Mouse (Mus musculus) megakaryocyte progenitor cell, adult 5-6 weeks (primary cell): ENCODE measurements around the gene Thbs4. TPM values are rescaled to one million over a fixed set of nuclear protein-coding genes. Genes with fewer than 3 reads are reported as not detected.

ENCODE experiments used
- ATAC-seq: replicated peaks from 2 replicates; pipeline ENCODE4 v1.8.0; 2016; ENCODE audit warnings: mild to moderate bottlenecking, moderate TSS enrichment, inconsistent platforms; ENCODE audit not compliant: poor library complexity
- total RNA-seq, 2 experiments: library from RNA; stranded (forward) in 1 of 2; stranded (reverse) in 1 of 2; fragments of 157-497, 149-512 nt in 1 of 2; fragments of 200-1000 nt in 1 of 2; gene quantifications; 2 replicates each; pipeline versions ENCODE4 v1.2.3 to v1.2.4; 2015 to 2017

Gene Thbs4
- total RNA-seq, 2 experiments from 2014 or later, result not detected

GRCm38 (mm10) chr13:92721006-92721405 is 73.6 kb downstream of the Thbs4 start:
- no peak for ATAC-seq

DNA sequence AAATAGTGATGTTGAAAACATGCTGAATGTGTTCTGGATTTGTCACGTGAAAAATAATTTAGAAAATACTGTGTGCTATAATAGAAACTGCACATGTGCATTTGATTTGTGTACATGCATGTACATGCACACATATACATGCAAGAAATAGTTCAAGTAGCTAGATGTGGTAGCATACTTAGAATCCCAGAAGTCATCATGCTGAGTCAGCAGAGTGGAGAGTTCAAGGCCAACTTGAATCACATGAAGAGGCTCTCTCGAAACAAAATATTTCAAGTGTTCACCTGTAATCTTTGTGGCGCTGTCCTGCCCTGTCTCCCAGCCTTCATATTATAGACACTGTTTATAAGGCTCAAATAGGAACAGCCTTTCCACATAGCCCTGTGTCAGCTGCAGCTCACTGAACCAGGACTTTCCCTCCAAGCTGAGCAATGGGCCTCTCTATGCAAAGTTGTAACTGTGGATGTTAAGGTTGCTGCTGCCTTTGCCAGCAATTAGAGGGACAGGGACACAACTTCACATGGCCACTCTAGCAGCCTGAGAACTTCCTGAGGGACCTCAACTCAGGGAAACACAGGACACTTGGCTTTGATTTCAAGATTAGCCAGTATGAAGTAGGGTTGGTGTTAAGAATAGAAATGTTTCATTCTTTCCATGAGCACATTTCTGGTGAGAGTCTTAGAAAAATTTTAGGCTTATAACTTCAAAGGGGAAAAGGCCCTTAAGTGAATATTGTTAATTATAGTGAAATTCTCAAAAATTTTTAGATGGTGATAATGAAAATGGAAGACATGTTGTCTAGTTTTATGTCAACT is 76.6 kb downstream of the Thbs4 start:
- no peak for ATAC-seq

GRCm38 (mm10) chr13:92712619-92713018 is 82.0 kb downstream of the Thbs4 start:
- 0 out of 2 replicates have a peak, but pooled peaks have one; percentile 23 for ATAC-seq

- ATAC-seq, result no peak
These were observed 82.8 kb downstream of the Thbs4 start for GRCm38 (mm10) chr13:92711821-92712220.

DNA sequence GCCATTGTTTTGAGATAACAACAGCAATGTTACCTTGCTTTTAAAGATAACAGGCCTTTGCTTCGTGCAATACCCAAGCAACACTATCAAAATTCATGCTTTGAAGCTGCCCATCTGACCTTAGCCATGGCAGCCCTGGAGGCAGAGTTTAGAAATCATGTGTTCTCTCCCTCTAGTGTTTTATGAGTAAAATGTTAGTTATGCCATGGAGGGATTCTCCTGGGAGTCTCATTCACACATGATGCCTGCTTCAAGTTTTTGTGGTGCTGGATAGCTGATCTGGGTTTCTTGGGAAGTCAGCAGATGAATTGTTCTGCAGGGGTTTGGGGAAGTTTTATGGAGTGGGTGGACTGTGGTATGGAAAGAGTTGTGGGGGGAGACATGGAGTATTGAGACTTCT is 84.3 kb downstream of the Thbs4 start:
- ATAC-seq, result no peak

DNA sequence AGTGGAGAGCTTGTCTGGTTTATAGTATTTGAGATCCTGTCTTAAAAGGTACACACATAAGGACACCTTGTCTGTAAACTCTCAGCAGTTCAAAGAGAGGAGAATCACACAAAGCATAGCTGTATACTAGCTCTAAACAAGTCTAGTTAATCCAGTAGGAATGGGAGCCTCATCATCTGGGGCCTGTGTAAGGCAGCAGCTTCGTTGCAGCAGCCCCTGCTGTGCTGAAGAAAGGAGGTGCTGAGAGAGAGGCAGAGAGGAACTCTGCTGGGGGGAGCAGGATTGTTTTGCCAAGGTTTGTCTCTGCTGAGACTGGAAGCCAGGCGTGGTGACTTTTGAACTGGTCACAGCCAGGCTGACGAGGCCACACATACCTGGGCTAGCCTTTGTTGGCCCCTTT is 85.1 kb downstream of the Thbs4 start:
- ATAC-seq, result no peak

DNA sequence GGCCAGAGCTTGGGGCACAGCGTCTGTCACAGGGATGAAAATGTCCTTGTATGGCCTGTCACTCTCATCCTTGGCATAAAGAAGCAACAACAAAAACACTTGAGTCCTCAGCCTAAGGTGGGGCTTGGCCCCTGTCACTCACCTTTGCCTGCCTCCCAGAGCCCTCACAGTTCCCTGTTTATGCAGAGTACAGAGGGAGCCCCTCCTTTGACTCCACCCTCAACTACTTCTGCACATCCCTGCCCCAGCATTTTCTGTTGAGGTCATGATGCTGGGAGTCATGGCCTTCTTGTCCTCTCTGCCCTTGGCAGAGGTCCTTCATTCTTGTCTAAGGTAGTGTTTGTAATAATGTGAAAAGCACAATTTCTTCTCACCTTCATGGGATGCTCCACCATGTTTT is 86.2 kb downstream of the Thbs4 start:
- ATAC-seq, result no peak

DNA sequence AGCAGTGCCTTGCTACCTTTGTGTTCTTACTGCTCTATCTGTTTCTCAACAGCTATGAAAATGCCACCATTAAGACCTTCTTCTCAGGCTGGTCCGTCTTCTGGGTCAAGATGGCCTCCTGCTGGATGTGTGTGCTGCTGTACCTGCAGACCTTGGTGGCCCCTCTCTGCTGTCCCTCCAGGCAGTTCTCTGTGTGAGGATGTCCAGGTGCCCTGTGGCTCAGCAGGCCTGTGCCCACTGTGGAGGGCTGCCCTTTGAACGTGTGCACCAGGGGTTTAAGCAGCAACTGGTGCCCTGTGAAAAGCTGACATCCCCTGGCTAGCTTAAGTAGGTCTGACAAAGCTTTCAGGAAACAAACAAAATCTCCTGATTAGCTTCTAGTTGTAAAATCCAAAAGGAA is 86.7 kb downstream of the Thbs4 start:
- no peak for ATAC-seq

DNA sequence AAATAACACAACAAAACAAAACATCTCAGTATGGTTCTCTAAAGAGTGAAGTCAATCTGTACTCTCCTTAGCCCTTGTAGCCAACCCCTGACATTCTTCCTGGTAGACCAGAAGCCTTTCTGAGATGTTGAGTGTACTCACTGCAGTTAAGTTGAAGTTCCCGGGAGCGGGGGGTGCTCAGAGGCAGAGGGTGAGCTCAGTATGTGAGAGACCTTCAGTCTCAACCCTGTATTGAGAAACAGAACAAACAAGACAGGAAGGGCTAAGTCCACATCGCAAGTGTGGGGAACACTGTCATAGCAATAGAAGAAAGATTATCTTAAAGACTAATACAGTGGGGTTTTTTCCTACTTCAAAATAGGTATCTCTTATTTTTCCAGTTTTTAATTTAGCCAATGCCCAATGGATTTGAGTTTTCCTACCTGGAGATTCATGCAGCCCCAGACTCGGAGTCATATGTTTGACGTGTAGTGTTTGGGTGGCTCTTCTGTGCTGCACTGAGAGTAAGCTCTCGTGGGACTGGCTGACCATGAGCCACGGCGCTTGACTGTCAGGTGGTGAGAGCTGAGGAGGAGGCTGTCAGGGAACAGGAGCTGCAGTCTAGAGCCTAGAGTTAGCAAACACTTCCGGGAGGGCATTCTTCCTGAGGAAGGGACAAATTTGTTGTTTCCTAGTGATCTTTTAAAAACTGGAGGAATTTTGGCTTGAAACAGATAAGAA is 88.1 kb downstream of the Thbs4 start:
- ATAC-seq, result no peak

DNA sequence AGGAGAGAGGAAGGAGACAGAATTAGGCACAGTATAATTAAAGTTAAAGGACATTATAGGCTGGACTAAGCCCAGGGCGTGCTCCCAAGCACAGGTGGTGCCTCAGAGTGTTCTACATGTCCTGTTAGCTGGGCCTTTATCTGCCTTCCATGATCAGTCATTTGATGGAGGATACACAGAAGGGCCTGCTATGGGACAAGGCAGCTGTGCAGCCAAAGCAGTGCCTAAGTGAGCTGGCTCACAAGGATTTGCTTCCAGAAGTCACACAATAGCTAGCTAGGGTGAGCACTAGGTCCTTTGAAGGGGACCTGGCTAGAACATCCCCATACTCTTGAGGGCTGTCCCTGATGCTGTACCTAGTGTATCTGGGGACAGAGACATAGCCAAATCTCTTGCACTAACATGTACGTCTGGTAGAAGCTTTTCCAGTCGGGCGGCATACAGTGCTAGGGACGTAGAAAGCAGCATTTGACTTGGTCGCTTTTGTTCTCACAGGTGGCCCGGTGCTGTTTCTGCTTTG is 89.5 kb downstream of the Thbs4 start:
- no peak for ATAC-seq

DNA sequence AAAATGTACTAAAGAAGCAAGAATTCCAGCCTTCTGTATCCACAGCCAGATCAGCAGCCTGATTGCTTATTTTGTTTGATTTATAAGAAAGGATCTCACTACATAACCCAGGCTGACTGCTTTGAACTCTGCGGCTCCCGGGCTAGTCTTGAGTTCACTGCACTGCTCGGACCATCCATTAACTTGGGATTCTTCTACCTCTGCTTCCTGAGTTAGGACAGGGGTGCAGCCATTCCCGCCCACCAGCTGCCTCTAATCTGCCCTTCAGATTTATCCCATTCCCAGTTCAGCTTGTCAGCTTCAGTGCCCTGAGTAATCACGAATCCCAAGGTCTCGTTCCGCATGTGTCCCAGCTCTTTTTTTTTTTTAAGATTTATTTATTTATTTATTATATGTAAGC is 90.4 kb downstream of the Thbs4 start:
- ATAC-seq, result no peak

- ATAC-seq, result no peak
These were observed 91.2 kb downstream of the Thbs4 start for GRCm38 (mm10) chr13:92703241-92704027.

DNA sequence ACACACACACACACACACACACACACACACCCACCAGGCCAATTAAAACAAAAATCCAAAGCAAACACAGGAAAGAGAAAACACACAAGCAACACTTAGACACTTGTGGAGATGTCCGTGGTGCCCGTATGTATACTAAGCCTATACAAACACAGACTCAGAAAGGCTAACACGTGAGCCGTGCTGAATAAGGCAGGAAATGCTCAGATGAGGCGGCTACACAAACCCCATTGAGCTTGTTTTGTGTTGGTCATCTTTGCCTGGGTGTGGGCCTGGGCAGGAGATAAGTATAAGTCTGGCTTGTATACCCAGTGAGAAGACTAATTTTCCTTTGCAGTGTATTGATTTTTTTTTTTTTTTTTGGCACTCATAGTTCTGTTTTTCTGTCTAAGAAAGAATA is 92.6 kb downstream of the Thbs4 start:
- ATAC-seq, result no peak

Other genes with a start within 250 kb of the Thbs4 start
- gene Spz1, start 218.6 kb downstream of the Thbs4 start, total RNA-seq (2015), result not detected in 2 replicates
- gene Spz1, start 218.6 kb downstream of the Thbs4 start, total RNA-seq (2017), result not detected in 2 replicates
- 9.1 and 9.4 TPM in 2 replicates for gene Serinc5, start 183.7 kb downstream of the Thbs4 start, total RNA-seq (2015)
- 5.9 TPM in 2 replicates for gene Serinc5, start 183.7 kb downstream of the Thbs4 start, total RNA-seq (2017)
- gene Mtx3, start 49.9 kb upstream of the Thbs4 start, total RNA-seq (2015), result 6.5 and 10.8 TPM in 2 replicates
- 7.1 and 9.6 TPM in 2 replicates for gene Mtx3, start 49.9 kb upstream of the Thbs4 start, total RNA-seq (2017)